ENCODE assay signal across 10 mouse cellular contexts in genomic region chr9:90184116-90184515, GRCm38 (mm10). TPM values are rescaled to one million over a fixed set of nuclear protein-coding genes. Genes with fewer than 3 reads are reported as not detected.
DNase-seq lines count a peak whose midpoint lies in the region; ATAC-seq lines count a peak whose summit lies in the region.
"Had no signal": no experiment of that assay in that cellular context is flagged by ENCODE, and none has a peak within 500 bp of the region (broad histone marks: within the 10 kb centered on the region; RNA-seq: fewer than 3 reads in every experiment).

No protein-coding gene starts in this region.

- no peak overlapping the region for H3K4me2 ChIP-seq in hindbrain, embryonic 14.5 days (replicated peaks)
- H3K4me2 ChIP-seq in hindbrain, embryonic 16.5 days (ENCODE audit: low read length), result no peak overlapping the region
- no peak overlapping the region for H3K4me2 ChIP-seq in embryonic facial prominence, embryonic 15.5 days (replicated peaks)
- no peak overlapping the region; the same call in 1 of the 2 replicates for H3K4me2 ChIP-seq in lung, embryonic 16.5 days (ENCODE audit: low read depth, low read length)

- H3K27me3 ChIP-seq in hindbrain, embryonic 14.5 days (ENCODE audit: control insufficient read depth, insufficient read depth, low read length), result no peaks in the 10 kb centered on the region
- H3K27me3 ChIP-seq in hindbrain, embryonic 16.5 days (replicated peaks; ENCODE audit: control insufficient read depth, insufficient read depth, low read length), result no peaks in the 10 kb centered on the region
- H3K27me3 ChIP-seq in embryonic facial prominence, embryonic 15.5 days, result no peaks in the 10 kb centered on the region
- no peaks in the 10 kb centered on the region for H3K27me3 ChIP-seq in lung, embryonic 16.5 days (ENCODE audit: control insufficient read depth, insufficient read depth, low read depth, low read length)

- no peak for DNase-seq in hindbrain, embryonic 14.5 days (ENCODE audit: low spot score)
- DNase-seq in kidney, adult 18-20 months, result peak; percentile 68
- no peak for DNase-seq in left cerebral cortex, postnatal 10 days (ENCODE audit: extremely low spot score in 1 of 2, low spot score in 2 of 2)
- DNase-seq in thymus, adult 18-20 months, result no peak
- no peak for DNase-seq in left cerebral cortex, adult 8-10 months (ENCODE audit: low spot score in 2 of 2)

- no peak overlapping the region for H3K27ac ChIP-seq in hindbrain, embryonic 14.5 days
- H3K27ac ChIP-seq in hindbrain, embryonic 16.5 days (ENCODE audit: low read depth, low read length), result no peak overlapping the region
- H3K27ac ChIP-seq in embryonic facial prominence, embryonic 15.5 days (replicated peaks), result no peak overlapping the region
- H3K27ac ChIP-seq in lung, embryonic 16.5 days (ENCODE audit: low read length), result peak overlapping the region; percentile 46; the same call in 1 of the 2 replicates
- H3K27ac ChIP-seq: forebrain, embryonic 10.5 days; liver, embryonic 14.5 days had no signal

- intact Hi-C loops in left cerebral cortex, postnatal 10 days (cut with DNase I), result no loop called here

- H3K4me3 ChIP-seq in hindbrain, embryonic 14.5 days (replicated peaks; ENCODE audit: low read length), result no peak overlapping the region
- no peak overlapping the region for H3K4me3 ChIP-seq in hindbrain, embryonic 16.5 days (ENCODE audit: low read length)
- no peak overlapping the region for H3K4me3 ChIP-seq in embryonic facial prominence, embryonic 15.5 days (replicated peaks)
- H3K4me3 ChIP-seq in lung, embryonic 16.5 days (ENCODE audit: low read length), result no peak overlapping the region
- H3K4me3 ChIP-seq: forebrain, embryonic 10.5 days had no signal

- peaks cover 53% of the 10 kb centered on the region for H3K36me3 ChIP-seq in hindbrain, embryonic 14.5 days (replicated peaks; ENCODE audit: control insufficient read depth, insufficient read depth)
- 0 out of 2 replicates have a peak, but pooled peaks cover 3% of the 10 kb centered on the region for H3K36me3 ChIP-seq in hindbrain, embryonic 16.5 days (ENCODE audit: control insufficient read depth, insufficient read depth, low read length)
- H3K36me3 ChIP-seq in embryonic facial prominence, embryonic 15.5 days, result peaks cover 22% of the 10 kb centered on the region; the same call in 1 of the 2 replicates
- no peaks in the 10 kb centered on the region; the same call in 1 of the 2 replicates for H3K36me3 ChIP-seq in lung, embryonic 16.5 days (ENCODE audit: control insufficient read depth, insufficient read depth, low read length)

- peak; percentile 21; the same call in 1 of the 2 replicates for ATAC-seq in hindbrain, embryonic 14.5 days (ENCODE audit: low FRiP score)
- no peak for ATAC-seq in hindbrain, embryonic 16.5 days
- peak; percentile 41; the same call in 1 of the 2 replicates for ATAC-seq in embryonic facial prominence, embryonic 15.5 days (ENCODE audit: insufficient number of reproducible peaks, low FRiP score, low TSS enrichment, low read depth)
- peak; percentile 37 for ATAC-seq in lung, embryonic 16.5 days (ENCODE audit: low read depth)

- WGBS in hindbrain, embryonic 14.5 days, result 57% methylated on average over 8 of the region's 8 CpGs
- WGBS in hindbrain, embryonic 16.5 days, result 49% methylated on average over 8 of the region's 8 CpGs
- WGBS in embryonic facial prominence, embryonic 15.5 days, result 58% methylated on average over 8 of the region's 8 CpGs
- WGBS in lung, embryonic 16.5 days, result 23% methylated on average over 8 of the region's 8 CpGs

- no peak overlapping the region for H3K9ac ChIP-seq in hindbrain, embryonic 14.5 days
- no peak overlapping the region for H3K9ac ChIP-seq in hindbrain, embryonic 16.5 days (ENCODE audit: low read depth, low read length)
- H3K9ac ChIP-seq in embryonic facial prominence, embryonic 15.5 days, result no peak overlapping the region
- no peak overlapping the region for H3K9ac ChIP-seq in lung, embryonic 16.5 days (ENCODE audit: low read length)
- H3K9ac ChIP-seq: liver, embryonic 14.5 days had no signal

- H3K4me1 ChIP-seq in hindbrain, embryonic 14.5 days (replicated peaks; ENCODE audit: control insufficient read depth, insufficient read depth, low read length), result no peaks in the 10 kb centered on the region
- H3K4me1 ChIP-seq in hindbrain, embryonic 16.5 days (ENCODE audit: control insufficient read depth, insufficient read depth, low read depth, low read length), result no peaks in the 10 kb centered on the region
- peaks cover 12% of the 10 kb centered on the region for H3K4me1 ChIP-seq in embryonic facial prominence, embryonic 15.5 days
- H3K4me1 ChIP-seq in lung, embryonic 16.5 days (replicated peaks; ENCODE audit: control insufficient read depth, insufficient read depth, low read length), result peaks cover 31% of the 10 kb centered on the region
- H3K4me1 ChIP-seq: forebrain, embryonic 10.5 days had no signal

- H3K9me3 ChIP-seq in hindbrain, embryonic 14.5 days (ENCODE audit: control insufficient read depth, low read length), result no peaks in the 10 kb centered on the region
- H3K9me3 ChIP-seq in hindbrain, embryonic 16.5 days (ENCODE audit: control insufficient read depth, low read length), result no peaks in the 10 kb centered on the region
- H3K9me3 ChIP-seq in embryonic facial prominence, embryonic 15.5 days (replicated peaks), result no peaks in the 10 kb centered on the region
- no peaks in the 10 kb centered on the region for H3K9me3 ChIP-seq in lung, embryonic 16.5 days (ENCODE audit: control insufficient read depth, low read length)
- H3K9me3 ChIP-seq: forebrain, embryonic 10.5 days had no signal

RNA-seq across cellular contexts. Expression of gene Adamts7, which starts 21.2 kb away (rescaled TPM):
- polyA plus RNA-seq in hindbrain, embryonic 14.5 days (2014; fragmentation: Nextera tagmentation; extraction: Ambion mirVana), result 8.7 and 9.1 TPM in 2 replicates
- polyA plus RNA-seq in hindbrain, embryonic 16.5 days (2015; fragmentation: Nextera tagmentation; extraction: Ambion mirVana), result 4.9 and 9.4 TPM in 2 replicates
- polyA plus RNA-seq in embryonic facial prominence, embryonic 15.5 days (2015; fragmentation: Nextera tagmentation; extraction: Ambion mirVana), result 14.7 and 15.6 TPM in 2 replicates
- 17.5 and 18.7 TPM in 2 replicates for polyA plus RNA-seq in lung, embryonic 16.5 days (2015; fragmentation: Nextera tagmentation; extraction: Ambion mirVana)
- 1 to 10 TPM in 1 of 2 experiments, under 1 TPM in 1; 0.94 to 1.1 TPM for total RNA-seq in left cerebral cortex, postnatal 10 days (2021)
- under 1 TPM; 0.09 to 0.46 (median 0.31) TPM for total RNA-seq in left cerebral cortex, adult 8-10 months (2022)
